Mouse (Mus musculus): ENCODE measurements around the gene Rfx5.

GRCm38 (mm10) chr3:95002569-95002968 is 48.7 kb downstream of the Rfx5 start:
- no peak for TF ChIP-seq CTCF (IDR thresholded peaks at IDR 0.05; ENCODE audit: low read depth, low read length)
- no peak for TF ChIP-seq POLR2A (IDR thresholded peaks at IDR 0.05; ENCODE audit: extremely low read depth, insufficient read depth, low read length)

All from liver, adult 2 months (tissue).